Comparison of ENCODE assay signal across 31 mouse cellular contexts in the genomic region with DNA sequence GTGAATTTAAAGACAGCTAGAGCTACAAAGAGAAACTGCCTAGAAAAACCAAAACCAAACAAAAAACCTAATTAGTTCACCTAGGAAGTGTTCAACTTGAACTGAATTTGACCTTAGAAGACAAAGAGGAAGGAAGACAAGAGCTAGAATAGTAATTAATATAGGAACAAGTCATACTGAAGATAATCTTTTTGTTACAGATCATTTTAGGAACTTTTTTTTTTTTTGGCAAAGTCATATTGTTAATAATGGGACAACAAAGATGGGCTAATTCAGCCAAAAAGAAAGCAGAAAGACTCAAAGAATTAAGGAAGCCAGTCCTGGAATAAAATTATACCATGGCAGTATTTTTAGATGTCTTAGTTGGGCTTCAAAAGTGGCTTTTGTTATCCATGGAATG.
"Had no signal": no experiment of that assay in that cellular context is flagged by ENCODE, and none has a peak within 500 bp of the region (broad histone marks: within the 10 kb centered on the region; RNA-seq: fewer than 3 reads in every experiment).

No protein-coding gene starts in this region.

- H3K27ac ChIP-seq: limb, embryonic 10.5 days; limb, embryonic 12.5 days; limb, embryonic 13.5 days; limb, embryonic 15.5 days; liver, embryonic 14.5 days; lung, embryonic 15.5 days; macrophage; midbrain, embryonic 10.5 days; midbrain, embryonic 12.5 days; midbrain, embryonic 13.5 days; midbrain, embryonic 15.5 days; neural tube, embryonic 12.5 days had no signal

- H3K9me3 ChIP-seq: limb, embryonic 10.5 days; limb, embryonic 12.5 days; limb, embryonic 13.5 days; limb, embryonic 15.5 days; liver, embryonic 12.5 days; liver, embryonic 13.5 days; liver, embryonic 15.5 days; lung, embryonic 15.5 days; megakaryocyte, embryonic 14.5 days; midbrain, embryonic 10.5 days; midbrain, embryonic 12.5 days; midbrain, embryonic 13.5 days; midbrain, embryonic 15.5 days; neural tube, embryonic 12.5 days had no signal

- H3K9ac ChIP-seq: limb, embryonic 12.5 days; limb, embryonic 13.5 days; limb, embryonic 15.5 days; liver, embryonic 12.5 days; liver, embryonic 13.5 days; liver, embryonic 14.5 days; liver, embryonic 15.5 days; liver, postnatal 0 days; lung, embryonic 14.5 days; lung, embryonic 15.5 days; midbrain, embryonic 12.5 days; midbrain, embryonic 13.5 days; midbrain, embryonic 15.5 days; neural tube, embryonic 12.5 days had no signal

- H3K4me2 ChIP-seq: limb, embryonic 12.5 days; limb, embryonic 13.5 days; limb, embryonic 15.5 days; liver, embryonic 11.5 days; liver, embryonic 12.5 days; liver, embryonic 15.5 days; lung, embryonic 14.5 days; lung, embryonic 15.5 days; midbrain, embryonic 11.5 days; midbrain, embryonic 12.5 days; midbrain, embryonic 13.5 days; midbrain, embryonic 15.5 days; neural tube, embryonic 12.5 days had no signal

- H3K4me3 ChIP-seq: limb, embryonic 10.5 days; limb, embryonic 12.5 days; limb, embryonic 13.5 days; limb, embryonic 15.5 days; liver, embryonic 12.5 days; liver, embryonic 13.5 days; liver, embryonic 15.5 days; lung, embryonic 15.5 days; megakaryocyte, embryonic 14.5 days; midbrain, embryonic 10.5 days; midbrain, embryonic 12.5 days; midbrain, embryonic 13.5 days; midbrain, embryonic 15.5 days; myocyte; neural tube, embryonic 12.5 days had no signal

- DNase-seq: left cerebral cortex, postnatal 4 days; liver; liver, embryonic 13.5 days; liver, postnatal 0 days; lung, adult 18-20 months; lung, adult 2 months; lung, embryonic 14.5 days; lung, postnatal 10 days; lung, postnatal 14 days; lung, postnatal 4 days; midbrain, embryonic 14.5 days had no signal

- H3K36me3 ChIP-seq: midbrain, embryonic 15.5 days had no signal

- ATAC-seq: liver, embryonic 12.5 days; liver, postnatal 0 days; lung, postnatal 0 days; midbrain, embryonic 13.5 days; midbrain, embryonic 15.5 days; midbrain, embryonic 16.5 days had no signal

- H3K27me3 ChIP-seq: limb, embryonic 12.5 days; limb, embryonic 13.5 days; limb, embryonic 15.5 days; liver, embryonic 12.5 days; liver, embryonic 13.5 days; liver, embryonic 15.5 days; lung, embryonic 15.5 days; megakaryocyte, embryonic 14.5 days; midbrain, embryonic 12.5 days; midbrain, embryonic 13.5 days; midbrain, embryonic 15.5 days; neural tube, embryonic 12.5 days had no signal
